Mouse (Mus musculus) skeletal muscle tissue, postnatal 0 days (tissue): Measurements from ENCODE around the gene Ybx2. TPM values are rescaled to one million over a fixed set of nuclear protein-coding genes. Genes with fewer than 3 reads are reported as not detected.

Experiments used
- microRNA-seq, 2 experiments: library from miRNA; unstranded; fragments of <30 nt; microRNA quantifications; one replicate each; pipeline ENCODE4; 2016
- polyA plus RNA-seq: library from polyadenylated mRNA; unstranded; fragments of >200 nt; fragmentation: Nextera tagmentation; extraction: Ambion mirVana; gene quantifications from 2 replicates; pipeline ENCODE4 v1.2.1, GENCODE M21; 2015

The Ybx2 gene
- 0.78 and 0.85 TPM in 2 replicates for polyA plus RNA-seq

DNA sequence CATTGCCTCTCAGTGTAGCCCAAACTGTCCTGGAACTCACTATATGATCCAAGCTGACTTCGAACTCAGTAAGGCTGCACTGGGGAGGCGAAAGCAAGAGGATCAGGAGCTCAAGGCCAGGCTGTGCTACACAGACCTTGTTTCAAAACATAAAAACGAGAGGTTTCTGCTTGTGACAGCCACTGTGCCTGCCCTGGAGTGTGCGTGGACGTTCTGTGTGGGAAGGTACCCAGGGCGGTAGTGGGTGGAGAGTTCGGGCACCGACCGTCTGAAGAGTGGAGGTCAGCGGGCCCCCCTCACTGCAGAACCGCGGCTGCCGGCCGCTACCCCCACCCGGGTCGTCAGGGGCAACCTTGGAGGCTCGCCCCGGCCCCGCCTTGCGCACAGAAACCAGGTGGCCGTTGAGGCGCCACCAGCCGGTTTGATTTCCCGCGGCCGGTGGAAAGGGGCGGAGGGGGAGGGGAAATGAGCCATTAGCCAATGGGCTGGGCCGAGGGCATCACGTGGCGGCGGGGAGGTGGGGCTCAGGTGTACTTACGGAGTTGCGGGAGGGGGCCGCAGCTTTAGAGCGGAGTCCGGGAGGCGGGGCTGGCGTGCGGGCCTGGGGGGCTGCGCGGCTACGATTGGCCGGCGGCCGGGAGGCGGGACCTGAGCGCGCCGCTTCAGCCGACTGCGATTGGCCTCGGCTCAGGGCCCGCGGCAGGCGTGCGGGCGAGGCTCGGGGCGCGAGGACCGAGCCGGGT, at the start of gene Ybx2:
Gene Ybx2 (plus strand): TSS at position 660 of the 743 bp plus-strand sequence.

DNA sequence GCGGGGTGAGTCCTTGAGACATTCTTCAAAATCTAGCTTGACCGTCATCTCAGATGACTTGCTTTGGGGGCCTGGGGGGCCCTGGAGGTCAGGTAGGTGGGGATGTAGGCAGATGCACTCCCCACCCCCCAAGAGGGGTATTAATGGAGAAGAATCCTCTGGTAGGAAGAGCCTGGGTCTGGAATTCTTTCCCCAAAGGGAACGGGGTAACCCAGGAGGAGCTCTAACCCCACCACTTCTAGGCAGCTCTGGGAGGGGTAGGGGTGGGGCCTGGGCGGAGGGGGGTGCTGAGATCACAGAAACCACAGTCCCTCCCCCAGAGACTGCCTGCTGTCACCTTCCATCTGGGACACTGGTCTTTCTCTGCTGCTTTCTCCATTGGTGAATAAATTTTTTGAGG, 40.3 kb upstream of the Ybx2 start, which contains the start of gene Acap1:
Gene Acap1 (minus strand): TSS at position 249 of the 400 bp plus-strand sequence.

DNA sequence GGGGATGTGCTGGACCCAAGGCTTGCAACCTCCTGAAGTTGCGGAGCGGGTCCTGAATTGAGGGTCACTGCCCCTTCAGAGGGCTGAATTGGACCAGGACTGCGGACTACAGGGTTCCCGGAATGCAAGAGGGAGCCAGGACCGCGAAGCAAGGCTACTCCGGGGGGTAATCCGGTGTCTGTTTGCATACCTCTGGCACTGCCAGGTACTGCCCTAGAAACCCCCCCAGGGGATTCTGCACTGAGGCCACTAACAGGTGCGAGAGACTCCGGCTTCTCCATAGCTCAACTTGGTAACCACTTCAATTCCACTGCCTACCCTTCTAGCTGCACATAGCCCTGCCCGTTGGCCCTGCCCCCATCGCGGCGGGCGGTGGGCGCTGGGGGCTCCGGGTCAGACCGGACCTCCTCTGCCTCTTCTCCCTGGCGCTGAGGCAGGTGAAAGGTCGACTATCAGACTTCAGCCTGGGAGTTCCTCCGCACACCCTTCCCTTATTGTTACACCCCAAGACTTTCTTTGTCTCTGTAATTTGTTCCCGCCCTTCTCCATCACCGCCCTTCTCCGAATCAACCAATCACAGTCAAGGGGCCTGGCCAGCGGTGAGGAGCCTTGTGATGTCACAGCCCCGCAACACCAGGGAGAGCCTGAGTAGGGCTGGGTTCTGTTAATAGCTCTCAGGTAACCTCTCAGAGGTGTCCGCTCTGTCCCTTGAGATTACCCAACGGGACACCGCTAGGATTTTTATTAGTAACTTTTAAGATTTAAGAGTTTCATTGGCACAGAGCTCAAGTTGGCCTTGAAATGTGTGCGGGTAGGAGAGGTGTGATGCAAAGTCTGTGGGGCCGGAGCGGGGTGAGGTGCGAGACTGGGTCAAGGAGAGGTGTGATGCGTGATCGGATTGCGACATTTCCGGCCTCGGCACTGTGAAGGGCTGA, 34.9 kb upstream of the Ybx2 start, which contains the start of the genes 2810408A11Rik and Neurl4:
Gene 2810408A11Rik (minus strand): TSS at position 517 of the 935 bp plus-strand sequence.
Gene Neurl4 (plus strand): TSS at position 602 of the 935 bp plus-strand sequence.

DNA sequence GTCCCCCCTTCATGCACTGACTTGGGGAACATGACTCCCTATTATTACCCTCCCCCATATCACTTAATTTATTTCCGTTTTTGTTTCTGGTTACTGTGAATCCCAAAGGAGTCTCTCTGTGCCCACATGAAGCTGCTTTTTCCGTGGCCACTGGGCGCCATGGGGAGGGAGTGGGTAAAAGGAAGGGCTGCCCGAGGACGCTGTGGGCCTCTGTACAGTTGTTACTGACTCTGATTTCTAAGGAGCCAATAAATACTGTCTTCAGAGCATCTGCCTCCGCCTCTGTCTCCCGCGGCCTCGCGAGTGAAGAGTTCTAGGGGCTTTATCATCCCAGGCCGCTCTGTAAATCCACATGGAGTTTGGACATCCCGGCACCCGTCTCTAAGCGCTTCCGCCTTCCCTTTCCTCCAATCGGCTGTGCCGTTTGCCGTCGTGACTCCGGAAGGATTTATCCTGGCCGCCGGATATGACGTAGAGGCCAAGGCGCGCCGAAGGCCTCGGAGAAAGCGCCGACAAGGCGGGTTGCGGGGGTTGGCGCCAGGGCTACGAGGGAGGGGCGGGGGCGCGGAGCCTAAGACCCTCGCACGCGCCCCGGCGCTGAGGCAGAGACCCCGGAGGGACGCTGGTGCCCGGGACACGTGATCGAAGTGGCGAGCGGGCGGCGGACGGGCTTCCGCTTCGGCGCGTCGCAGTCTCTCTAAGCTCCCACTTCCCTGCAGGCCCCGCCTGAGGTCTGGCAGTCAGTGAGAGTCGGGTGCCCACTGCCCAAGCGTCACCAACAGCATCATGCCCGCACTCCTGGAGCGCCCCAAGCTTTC, 21.8 kb upstream of the Ybx2 start, which contains the start of gene Gps2:
Gene Gps2 (plus strand): TSS at position 335 of the 818 bp plus-strand sequence.

DNA sequence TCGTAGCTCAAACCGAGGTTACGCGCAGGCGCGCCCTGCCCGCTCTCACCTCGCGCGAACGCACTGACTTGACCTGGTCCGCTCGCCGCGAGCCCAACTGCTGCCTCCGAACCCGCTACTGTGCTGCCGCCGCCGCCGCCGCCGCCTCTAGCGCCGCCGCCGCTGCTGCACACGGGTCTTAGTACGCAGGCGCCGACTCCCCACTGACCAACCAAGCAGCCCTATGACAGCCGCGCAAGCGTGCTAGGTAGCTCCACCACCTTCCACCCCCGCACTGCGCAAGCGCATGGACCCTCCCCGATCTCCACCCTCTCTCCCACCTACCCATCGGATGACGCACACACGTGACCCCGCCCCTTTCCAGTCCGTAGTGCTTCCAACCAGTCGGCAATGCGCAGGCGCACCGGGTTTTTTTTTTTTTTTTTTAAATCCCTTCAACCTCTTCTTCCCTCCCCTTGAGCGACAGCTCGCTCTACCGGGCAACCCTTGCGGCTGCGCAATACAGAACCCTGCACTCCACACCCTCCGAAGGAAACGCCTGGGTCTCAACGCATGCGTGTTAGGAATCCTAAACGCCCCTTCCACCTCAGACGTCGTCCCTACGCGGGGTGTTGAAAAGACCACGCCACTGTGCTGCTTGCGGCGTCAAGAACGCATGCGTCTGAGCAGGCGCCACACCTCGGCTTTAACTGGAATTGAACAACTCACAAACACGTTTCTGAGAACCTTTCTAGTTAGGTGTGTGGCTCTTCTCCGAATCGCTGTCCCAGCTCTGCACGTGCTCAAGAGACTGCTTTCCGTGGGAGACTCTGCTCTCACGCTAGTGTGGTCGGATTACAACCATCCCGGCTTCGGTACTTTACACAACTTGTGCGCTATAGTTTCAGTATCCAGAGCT, 14.2 kb upstream of the Ybx2 start, which contains the start of gene Eif5a:
Gene Eif5a (minus strand): TSS at position 845 of the 898 bp plus-strand sequence.

DNA sequence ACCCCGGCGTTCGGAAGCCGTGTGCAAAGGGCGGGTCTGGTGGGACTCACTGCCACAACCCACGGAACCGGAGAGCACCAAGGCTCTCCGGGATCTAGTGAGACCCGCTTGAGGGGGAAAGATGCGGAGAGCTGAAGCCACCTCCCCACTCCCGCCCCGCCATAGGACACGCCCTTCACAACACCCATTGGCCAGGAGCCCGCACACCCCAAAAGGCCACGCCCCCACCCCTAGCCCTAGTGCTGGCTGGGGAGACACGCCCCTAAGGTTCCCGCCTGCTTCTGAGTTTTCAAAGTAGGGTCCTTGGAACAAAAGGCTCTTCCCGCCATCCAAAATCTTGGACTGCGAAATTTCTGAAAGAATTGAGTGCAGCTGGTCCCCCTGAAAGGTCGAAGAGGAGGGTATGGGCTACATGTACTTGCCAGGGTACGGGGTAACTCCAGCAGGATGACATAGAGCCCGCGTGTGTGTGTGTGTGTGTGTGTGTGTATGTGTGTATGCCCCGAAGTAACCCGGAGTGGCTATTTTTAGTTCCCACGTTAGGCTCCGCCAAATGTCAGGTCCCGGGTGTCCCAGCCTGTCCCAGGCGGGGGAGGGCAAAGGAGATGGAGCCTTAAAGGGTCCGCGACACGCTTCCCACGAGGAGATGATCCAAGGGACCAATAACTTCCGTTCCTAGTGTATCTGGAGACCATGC, 12.6 kb downstream of the Ybx2 start, which contains the start of gene Slc2a4:
Gene Slc2a4 (minus strand): TSS at position 123 of the 697 bp plus-strand sequence.

DNA sequence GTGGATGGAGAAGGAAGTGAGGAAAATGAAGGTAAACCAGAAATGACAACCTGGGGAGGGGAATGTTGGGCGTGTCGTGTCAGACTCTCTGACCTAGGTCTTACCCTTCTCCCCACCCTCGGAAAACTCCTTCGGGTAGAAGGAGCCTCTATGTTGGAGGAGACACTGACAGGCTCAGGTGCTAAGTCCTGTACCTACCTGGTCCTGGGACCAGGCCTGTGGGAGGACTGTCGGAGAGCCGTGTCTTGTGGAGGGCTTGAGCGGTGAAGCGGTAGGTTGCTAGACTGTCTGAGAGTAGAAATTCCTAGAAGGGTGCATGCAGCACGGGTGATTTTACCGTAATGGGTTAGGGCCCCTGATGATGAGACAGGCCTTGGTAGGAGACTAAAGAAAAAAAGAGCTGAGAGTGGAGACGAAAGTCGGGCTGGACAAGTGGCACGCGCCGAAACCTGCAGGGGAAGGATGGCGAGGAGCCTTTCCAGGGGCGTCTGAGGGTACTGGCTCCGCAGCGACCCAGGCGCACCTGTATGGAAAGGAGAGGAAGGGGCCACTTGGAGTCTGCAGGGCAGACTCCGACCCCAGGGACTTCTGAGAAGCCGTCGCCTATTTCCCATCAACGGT, 29.2 kb downstream of the Ybx2 start, which contains the start of gene Cldn7:
Gene Cldn7 (plus strand): TSS at position 130 of the 621 bp plus-strand sequence.

DNA sequence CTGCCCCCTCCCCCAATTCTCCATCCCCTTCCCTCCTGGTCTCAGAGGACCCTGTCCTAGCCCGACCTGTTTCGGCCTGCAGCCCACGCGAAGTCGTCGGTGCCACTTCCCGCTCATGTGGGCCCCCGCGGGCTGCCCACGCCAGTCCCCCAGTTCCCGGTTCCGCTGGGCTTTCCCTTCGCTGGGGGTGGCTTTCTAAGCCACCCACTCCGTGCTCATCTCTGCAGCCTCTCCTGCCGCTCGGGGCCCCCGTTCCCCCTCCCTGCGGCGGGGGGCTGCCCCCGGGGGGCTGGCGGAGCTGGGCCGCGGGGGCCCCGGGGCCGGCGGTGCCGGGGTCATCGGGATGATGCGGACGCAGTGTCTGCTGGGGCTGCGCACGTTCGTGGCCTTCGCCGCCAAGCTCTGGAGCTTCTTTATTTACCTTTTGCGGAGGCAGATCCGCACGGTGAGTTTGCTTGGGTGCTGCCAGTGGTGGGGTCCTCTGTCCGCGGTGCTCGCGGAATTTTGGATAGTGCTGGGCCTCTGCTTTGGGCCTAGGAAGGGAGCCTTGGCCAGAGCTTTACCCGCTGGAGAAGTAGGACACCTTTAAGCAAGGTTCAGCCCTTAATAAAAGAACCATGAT, 45.7 kb downstream of the Ybx2 start, which contains the start of gene Ctdnep1:
Gene Ctdnep1 (plus strand): TSS at position 16 of the 622 bp plus-strand sequence.

DNA sequence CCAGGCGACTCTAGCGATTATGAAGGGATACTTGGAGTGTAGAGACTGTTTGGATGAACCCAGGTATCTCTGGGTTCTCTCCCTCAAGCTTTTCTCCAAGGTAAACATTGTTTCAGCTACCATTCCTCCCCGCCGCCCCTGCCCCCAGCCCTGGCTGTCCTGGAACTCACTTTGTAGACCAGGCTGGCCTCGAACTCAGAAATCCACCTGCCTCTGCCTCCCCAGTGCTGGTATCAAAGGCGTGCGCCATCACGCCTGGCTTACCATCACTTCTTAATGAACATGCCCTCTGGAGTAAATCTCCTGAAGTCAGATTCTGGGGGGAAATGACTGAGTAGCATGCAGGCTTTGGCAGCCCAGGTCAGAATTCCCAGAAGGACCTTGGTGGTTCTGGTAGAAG, 46.6 kb downstream of the Ybx2 start, which contains the start of gene Elp5:
Gene Elp5 (minus strand): TSS at position 293 of the 400 bp plus-strand sequence.

Small RNAs within 50 kb of the gene (microRNA-seq; reads per million reads assigned to microRNA genes)
- 0 reads per million in 2 experiments for gene Gm44349

Other genes starting within 250 kb of the Ybx2 start
- gene Tnfsf12, start 239.9 kb upstream of the Ybx2 start, polyA plus RNA-seq, result 11.5 and 13.1 TPM in 2 replicates
- 5.9 and 6.9 TPM in 2 replicates for gene Tnfsfm13, start 239.7 kb upstream of the Ybx2 start, polyA plus RNA-seq
- gene Polr2a, start 177.2 kb upstream of the Ybx2 start, polyA plus RNA-seq, result 9.3 and 10.3 TPM in 2 replicates
- not detected in 2 replicates for gene Slc35g3, start 173.8 kb upstream of the Ybx2 start, polyA plus RNA-seq
- gene Zbtb4, start 169.9 kb upstream of the Ybx2 start, polyA plus RNA-seq, result 2.5 and 2.9 TPM in 2 replicates
- 79.0 and 95.8 TPM in 2 replicates for gene Chrnb1, start 139.9 kb upstream of the Ybx2 start, polyA plus RNA-seq
- 1.5 and 2.2 TPM in 2 replicates for gene Fgf11, start 133.9 kb upstream of the Ybx2 start, polyA plus RNA-seq
- gene Tmem102, start 130.2 kb upstream of the Ybx2 start, polyA plus RNA-seq, result 0.31 and 0.45 TPM in 2 replicates
- not detected in 2 replicates for gene Gm39566, start 120.5 kb upstream of the Ybx2 start, polyA plus RNA-seq
- not detected in 2 replicates for gene Spem2, start 117.3 kb upstream of the Ybx2 start, polyA plus RNA-seq
- not detected in 2 replicates for gene Spem1, start 113.6 kb upstream of the Ybx2 start, polyA plus RNA-seq
- 2.1 TPM in 2 replicates for gene Nlgn2, start 98.0 kb upstream of the Ybx2 start, polyA plus RNA-seq
- 242 and 272 TPM in 2 replicates for gene Tmem256, start 97.3 kb upstream of the Ybx2 start, polyA plus RNA-seq
- gene Plscr3, start 89.4 kb upstream of the Ybx2 start, polyA plus RNA-seq, result 36.6 and 44.6 TPM in 2 replicates
- 0.09 and 0.46 TPM in 2 replicates for gene Tnk1, start 77.1 kb upstream of the Ybx2 start, polyA plus RNA-seq
- not detected in 2 replicates for gene Tmem95, start 57.8 kb upstream of the Ybx2 start, polyA plus RNA-seq
- gene Kctd11, start 54.4 kb upstream of the Ybx2 start, polyA plus RNA-seq, result 2.6 and 3.6 TPM in 2 replicates
- gene Acap1, start 40.3 kb upstream of the Ybx2 start, polyA plus RNA-seq, result 0.34 and 0.46 TPM in 2 replicates
- 1.8 and 2.4 TPM in 2 replicates for gene 2810408A11Rik, start 34.8 kb upstream of the Ybx2 start, polyA plus RNA-seq
- gene Neurl4, start 34.7 kb upstream of the Ybx2 start, polyA plus RNA-seq, result 3.0 and 3.3 TPM in 2 replicates
- gene Gps2, start 21.9 kb upstream of the Ybx2 start, polyA plus RNA-seq, result 41.9 and 42.1 TPM in 2 replicates
- gene Eif5a, start 13.8 kb upstream of the Ybx2 start, polyA plus RNA-seq, result 952 and 1,117 TPM in 2 replicates
- 128 and 138 TPM in 2 replicates for gene Slc2a4, start 12.4 kb downstream of the Ybx2 start, polyA plus RNA-seq
- gene Cldn7, start 29.0 kb downstream of the Ybx2 start, polyA plus RNA-seq, result 0.23 and 0.57 TPM in 2 replicates
- gene Ctdnep1, start 45.4 kb downstream of the Ybx2 start, polyA plus RNA-seq, result 42.1 and 46.1 TPM in 2 replicates
- 86.0 and 92.4 TPM in 2 replicates for gene Elp5, start 46.7 kb downstream of the Ybx2 start, polyA plus RNA-seq
- 320 and 389 TPM in 2 replicates for gene Gabarap, start 55.3 kb downstream of the Ybx2 start, polyA plus RNA-seq
- 31.1 and 33.7 TPM in 2 replicates for gene Phf23, start 60.0 kb downstream of the Ybx2 start, polyA plus RNA-seq
- 11.2 and 11.8 TPM in 2 replicates for gene Dvl2, start 64.8 kb downstream of the Ybx2 start, polyA plus RNA-seq
- gene Acadvl, start 79.6 kb downstream of the Ybx2 start, polyA plus RNA-seq, result 311 and 331 TPM in 2 replicates
- gene Dlg4, start 81.1 kb downstream of the Ybx2 start, polyA plus RNA-seq, result 3.3 and 5.3 TPM in 2 replicates
- gene Asgr1, start 118.3 kb downstream of the Ybx2 start, polyA plus RNA-seq, result 0.13 and 0.21 TPM in 2 replicates
- 0.23 and 0.68 TPM in 2 replicates for gene Asgr2, start 156.8 kb downstream of the Ybx2 start, polyA plus RNA-seq
- 8.2 and 9.7 TPM in 2 replicates for gene Mgl2, start 194.5 kb downstream of the Ybx2 start, polyA plus RNA-seq
- 4.7 and 11.4 TPM in 2 replicates for gene Clec10a, start 220.4 kb downstream of the Ybx2 start, polyA plus RNA-seq